Mouse (Mus musculus): ENCODE measurements at regions not wholly inside any gene's neighbourhood (a gene's known extent, or its start where the extent isn't known, plus 50 kb on each side); places are given as distances from the start of the nearest gene placed in this dataset.

DNA sequence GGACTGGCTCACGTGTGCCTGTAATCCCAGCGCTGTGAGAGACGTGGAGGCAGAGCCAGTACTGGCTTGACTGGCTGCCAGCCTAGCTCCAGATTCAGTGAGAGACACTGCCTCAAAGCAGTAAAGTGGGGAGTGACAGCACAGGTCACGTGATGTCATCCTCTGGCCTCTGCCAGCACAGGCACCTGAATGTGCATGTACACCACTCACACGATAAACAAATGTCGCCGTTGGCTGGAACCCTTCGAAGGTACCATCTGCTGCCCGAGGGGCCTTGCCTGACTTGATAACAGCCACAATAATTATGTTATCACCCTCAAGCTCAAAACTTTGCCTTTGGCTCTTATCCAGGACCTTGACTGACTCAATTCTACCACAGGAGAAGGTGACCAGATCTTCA is 132.4 kb upstream of the Rpl38 start:
- no peak for TF ChIP-seq CTCF (conservative IDR thresholded peaks at IDR 0.05; ENCODE audit: insufficient read depth, insufficient read length, low read depth, low read length)
- no peak for TF ChIP-seq POLR2A (IDR thresholded peaks at IDR 0.05; ENCODE audit: low read depth, low read length)

Data from kidney, adult 2 months (tissue).